Mouse (Mus musculus) right cerebral cortex, postnatal 25 days (tissue): ENCODE measurements at regions not wholly inside any gene's neighbourhood (a gene's known extent, or its start where the extent isn't known, plus 50 kb on each side); places are given as distances from the start of the nearest gene placed in this dataset.

Experiments used
- DNase-seq: peaks from one replicate; pipeline ENCODE4 v3.0.0; 2022

DNA sequence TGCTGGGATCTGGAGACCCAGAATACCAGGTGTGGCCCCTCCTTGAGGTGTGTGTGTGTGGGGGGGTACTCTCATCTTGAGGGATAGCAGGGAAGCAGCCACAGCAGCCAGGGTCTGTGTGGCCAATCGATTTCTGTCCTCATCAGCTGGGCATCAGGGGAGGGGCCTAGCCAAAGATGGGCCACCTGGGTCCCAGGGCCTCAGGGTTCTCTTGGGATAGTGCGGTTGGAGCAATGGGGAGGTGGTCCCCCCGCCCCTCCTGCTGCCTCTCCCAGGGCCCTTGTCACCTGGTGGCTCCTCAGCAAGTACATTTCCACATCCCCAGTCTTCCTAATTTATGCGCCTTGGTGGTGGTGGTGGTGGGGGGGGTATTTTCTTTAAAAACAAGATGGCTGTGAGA lies 55.4 kb downstream of the Uncx start:
- no peak for DNase-seq

DNA sequence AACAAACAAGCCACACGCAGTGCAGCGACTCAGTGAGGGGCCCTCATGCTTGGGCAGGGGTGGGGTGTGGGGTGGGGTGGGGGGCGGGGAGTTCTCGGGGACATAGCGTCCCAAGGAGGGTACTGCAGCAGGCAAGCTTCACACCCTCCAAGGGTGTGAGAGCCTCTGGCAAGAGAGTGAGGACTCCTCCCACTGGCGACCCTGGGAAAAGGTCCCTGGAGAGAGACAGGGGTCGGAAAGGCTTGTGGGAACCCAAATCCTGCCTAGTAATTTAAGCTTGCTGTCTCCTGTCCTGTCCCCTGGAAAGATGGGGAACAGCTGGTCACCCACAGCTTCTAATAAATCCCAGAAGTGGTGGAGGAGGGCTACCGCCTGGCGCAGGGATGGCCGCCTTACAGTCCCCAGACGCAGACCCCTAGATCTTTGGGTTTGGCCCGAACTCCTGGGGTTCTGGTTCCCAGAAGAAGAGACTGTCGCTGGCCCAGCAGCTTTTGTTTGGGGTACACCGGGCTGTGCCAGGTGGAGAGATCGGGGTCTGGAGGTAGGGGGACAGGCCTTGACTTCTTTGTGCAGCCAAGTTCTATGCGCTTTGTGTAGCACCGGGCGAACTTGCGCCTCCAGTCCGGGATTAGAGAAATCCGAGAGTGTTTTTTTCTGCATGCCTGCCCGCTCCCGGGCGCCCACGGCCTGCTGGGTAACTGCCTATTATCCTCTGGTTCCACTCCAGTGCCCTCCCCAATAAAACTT lies 56.1 kb downstream of the Uncx start:
- DNase-seq = no peak

DNA sequence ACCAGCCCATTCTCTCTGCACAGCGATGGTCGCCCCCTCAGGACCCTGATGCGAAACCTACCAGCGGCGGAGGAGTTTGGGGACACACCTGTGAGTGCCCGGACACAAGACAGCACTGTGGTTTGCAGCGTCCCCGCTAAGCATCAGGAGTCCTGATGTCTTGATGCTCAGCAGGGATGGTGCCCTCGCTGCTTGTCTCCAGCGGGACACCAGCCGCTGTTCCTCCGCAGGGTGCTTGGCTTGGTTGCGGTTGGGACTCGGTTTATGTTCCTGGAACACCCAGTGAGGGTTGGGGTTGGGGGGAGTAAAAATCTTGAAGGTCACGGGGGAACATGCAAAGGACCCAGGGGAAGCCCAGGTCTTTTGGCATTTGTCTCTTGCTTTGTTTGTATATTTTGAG lies 56.9 kb downstream of the Uncx start:
- no peak for DNase-seq

DNA sequence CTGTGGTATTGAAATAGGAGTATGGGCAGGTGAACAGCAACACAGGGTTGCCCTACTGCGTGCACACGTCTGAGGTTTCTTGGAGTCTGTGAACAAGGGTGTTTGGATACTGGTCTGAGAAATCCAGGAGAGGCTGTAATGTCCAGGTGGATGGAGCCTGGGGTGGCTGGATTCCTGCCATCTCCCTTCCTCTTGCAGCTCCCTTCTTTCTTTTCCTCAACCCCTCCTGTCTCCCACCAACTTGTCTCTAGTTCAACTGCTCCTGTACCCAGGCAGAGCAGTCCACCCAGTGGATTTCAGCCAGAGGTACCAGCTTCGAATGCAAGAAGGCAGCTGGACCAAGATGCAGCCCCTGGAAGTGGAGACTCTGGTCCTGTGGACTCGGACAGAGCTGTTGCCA lies 59.6 kb downstream of the Uncx start:
- DNase-seq = no peak

DNA sequence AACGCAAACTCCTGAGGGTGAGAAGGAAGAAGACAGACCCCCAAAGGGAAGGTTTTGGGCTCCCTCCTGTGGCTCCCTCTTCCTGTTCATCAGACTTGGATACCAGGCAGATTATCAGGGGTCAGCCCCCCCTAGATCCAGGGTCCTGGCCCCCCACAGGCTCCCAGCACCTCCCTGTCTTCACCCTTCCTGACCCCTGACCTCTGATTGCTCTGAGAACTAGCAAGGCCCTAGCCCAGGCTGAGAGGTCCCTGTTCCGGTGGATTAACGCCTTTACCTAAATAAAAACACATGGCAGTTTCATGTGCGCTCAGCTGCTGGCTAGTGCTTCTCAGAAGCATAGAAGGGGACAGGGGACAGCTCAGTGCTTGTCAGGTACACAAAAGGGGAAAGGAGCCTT lies 60.2 kb downstream of the Uncx start:
- DNase-seq = no peak

DNA sequence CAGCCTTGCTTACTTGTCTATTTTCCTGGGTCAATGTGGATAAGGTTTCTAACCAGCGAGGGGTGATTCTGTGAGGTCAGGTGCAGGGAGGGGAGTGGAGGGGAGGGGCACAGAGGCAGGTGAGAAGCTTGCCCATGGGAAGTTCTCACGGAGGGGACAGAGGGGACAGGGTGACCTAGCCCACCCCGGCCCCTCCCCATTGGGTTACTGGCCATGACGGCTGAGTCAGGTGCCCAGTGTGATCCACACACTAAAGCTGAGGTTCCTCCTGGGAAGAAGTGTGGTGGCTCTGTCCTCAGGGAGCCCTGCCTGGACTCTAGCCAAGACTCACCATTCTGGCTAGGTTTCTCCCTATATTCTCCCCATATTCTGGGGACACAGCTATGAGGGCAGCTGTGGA lies 61.0 kb downstream of the Uncx start:
- DNase-seq = no peak

DNA sequence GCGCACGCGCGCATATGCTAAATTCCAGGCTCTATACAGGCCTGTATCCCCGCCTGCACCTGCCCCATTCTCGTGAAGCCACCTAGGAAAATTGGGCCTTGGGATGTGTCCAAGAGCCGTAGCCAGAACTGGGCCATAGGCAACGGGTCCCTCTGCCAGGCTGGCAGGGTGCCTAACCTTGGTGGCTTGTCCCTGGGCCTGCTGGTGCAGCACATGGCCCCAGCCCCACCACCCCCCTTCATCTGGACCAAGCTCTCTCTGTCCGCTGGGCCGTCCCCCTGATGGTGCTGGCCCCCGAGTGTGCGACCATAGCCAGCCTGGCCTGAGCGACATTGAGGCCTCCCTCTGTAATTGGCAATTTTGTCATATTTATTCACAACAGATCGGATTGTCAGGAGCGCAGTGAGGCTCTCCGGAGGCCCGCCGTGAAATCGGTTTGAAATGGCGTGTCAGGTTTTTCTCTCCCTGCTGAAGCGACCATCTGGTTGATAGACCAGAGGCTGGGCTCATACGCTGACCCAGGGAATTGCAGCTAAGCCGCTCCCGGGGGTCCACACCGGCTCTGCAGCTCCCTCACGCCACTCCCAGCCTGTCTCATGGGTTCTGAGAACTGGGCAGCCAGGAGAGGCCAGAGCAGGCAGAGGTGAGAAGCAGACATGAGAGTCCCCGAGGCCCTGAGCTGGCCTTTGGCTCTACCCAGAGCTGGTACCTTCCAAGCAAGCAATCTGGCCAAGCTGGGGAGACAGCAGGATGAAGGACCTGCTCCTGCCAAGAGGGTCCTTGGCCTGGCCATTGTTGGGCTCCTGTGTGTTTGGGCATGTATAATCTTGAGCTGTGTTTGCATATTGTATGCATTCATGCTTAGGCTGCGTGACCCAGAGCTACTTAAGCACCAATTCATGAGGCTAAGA lies 67.6 kb downstream of the Uncx start:
- no peak for DNase-seq

DNA sequence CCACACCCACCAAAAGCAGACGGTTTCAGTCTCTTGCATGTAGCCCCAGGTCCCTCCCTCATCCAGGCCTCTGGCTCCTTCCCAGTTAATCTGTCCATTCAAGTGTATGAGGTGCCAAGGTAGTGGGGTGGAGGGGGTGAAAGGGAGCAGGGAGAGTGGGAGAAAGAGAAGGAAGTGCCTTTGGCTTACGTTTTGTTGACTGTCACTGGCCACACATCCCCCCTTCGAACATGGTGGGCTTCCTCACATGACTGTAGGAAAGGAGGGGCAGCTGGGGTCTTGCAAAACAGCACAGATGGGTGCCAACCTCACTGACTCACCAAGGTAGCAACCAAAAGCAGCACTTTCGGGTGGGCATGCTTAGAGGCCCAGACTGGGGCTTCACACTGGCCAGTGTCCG lies 68.9 kb downstream of the Uncx start:
- no peak for DNase-seq

DNA sequence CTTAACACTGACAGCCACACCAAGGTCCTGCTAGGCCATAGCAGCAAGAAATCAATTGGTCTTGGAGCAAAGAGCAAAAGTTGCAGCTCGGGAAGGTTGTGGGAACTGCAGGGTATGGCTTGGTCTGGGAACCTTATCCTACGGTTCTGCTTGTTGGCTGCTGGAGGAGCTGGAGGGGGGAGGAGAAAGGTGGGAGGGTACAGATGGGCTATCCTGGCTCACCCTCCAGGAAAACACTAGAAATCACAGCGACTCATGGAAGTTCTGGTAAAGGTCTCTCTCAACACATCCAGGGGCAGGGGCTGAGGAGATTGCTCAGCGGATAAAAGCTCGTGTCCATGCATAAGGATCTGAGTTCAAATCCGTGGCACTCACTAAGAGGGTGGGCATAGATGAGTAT lies 69.4 kb downstream of the Uncx start:
- no peak for DNase-seq

DNA sequence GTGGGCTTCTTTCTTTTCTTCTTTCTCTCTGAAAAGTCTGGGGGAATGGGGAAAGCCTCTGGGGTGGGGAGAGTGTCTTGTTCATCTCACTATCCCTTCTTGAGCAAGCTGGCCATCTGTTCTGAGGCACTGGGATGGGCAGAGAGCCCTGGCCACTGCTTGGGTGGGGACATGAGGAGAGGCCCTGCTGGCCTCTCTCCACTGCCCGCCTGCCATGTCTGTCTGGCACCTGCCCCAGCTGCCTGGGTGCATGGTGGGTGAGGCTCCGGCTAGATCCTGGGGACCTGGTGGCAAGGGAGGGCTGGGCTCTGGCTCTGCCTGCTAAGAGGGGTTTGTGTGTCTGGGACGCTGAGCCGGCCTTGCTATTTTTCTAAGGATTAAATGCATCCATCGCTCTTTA lies 70.3 kb downstream of the Uncx start:
- no peak for DNase-seq

DNA sequence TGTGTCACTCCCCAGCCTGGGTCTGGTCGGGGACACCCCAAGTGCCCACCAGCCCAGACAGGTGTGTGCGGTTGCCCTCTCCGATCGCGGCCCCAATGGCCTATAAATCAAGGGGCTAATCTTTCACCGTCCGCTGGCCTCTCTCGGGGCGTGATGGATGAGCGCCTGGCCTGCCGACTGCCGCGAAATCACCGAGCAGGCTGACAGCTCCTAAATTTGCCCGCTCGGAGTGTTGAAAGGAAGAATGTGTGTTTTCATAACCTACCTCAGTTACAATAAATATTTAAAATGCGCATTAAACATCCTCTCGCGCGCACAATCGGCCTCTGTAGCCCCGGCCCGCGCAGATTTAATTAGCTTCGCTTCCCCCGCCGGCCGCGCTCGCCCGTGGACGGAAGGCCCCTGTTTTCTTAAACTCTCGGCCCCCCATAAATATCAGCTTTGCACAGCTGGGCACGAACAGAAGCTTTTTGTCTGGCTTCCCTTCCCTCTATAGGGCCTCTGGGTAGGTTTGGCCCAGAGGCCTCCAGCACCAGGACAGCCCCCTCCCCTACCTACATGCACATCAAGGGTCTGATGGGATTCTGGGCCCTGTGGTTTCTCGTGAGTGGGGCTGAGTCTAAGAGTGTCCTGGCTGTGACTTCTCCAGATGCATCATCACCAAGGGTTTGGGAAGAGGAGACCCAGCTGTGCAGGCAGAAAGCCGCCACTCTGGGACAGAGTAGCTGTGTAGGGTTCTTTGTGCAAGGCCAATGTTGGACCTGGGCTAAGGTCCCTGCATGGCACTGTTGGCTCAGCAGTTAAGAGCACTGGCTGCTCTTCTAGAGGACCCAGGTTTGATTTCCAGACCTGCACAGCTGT lies 76.2 kb downstream of the Uncx start:
- DNase-seq = no peak

DNA sequence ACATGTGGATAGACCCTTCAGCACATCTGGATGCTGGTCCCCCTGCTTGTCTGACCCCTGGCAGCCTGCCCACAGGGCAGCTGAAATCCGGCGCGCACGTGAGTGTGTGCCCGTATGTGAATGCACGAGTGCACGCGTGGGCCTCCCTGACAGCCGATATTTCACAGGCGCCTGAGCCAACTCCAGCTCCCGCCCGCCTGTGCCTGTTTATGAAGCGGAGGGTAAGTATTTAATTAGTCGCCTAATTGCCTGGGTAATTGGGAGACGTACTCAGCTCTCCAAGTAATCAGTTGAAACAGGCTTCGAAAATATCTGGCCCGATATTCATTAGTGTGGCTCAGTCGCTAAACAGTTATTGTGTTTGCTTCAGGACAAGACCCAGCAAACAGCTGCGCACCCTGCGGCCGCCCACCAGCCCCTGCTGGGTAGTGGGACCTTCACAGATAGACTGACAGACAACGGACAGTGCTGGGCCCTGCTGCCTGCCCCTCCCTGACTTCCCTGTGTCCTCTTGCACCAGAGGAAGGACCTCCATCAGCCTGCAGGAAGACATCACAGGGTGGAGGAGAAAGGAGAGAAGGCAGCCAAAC lies 82.7 kb downstream of the Uncx start:
- DNase-seq = peak; percentile 8

DNA sequence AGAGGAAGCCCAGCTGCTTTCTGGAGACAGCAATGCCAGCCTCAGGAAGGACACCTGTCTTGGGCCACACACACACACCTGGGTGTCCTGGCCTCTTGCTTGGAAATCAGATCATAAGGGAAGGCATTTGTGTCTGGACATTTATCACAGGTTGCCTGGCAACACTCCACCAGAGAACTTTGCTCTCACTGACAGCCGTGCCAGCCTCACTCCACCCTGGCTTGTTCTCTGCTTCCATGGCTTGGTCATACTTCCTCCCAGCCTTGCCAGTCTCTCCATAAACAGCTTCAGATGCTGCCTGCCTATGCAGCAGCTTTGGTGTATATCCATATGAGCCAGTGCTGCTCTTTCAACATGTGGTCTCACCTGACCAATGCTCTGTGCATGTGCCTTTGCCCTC lies 84.3 kb downstream of the Uncx start:
- DNase-seq = no peak

DNA sequence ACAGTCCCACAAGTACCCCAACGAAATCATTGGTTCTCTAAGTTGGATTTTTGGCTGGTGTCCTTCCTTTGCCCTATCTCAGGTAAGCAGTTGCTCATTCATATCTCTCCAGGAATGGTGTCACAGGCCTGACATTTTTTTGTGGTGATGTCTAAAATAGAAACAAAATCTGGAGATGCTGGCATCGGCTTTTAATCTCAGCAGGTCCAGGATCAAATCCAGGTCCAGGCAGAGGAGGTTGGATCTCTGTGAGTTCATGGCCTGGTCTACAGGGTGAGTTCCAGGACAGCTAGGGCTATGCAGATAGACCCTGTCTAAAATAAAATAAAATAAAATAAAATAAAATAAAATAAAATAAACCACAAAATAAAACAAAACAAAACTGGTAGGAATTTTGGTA lies 93.7 kb downstream of the Uncx start:
- DNase-seq = no peak

DNA sequence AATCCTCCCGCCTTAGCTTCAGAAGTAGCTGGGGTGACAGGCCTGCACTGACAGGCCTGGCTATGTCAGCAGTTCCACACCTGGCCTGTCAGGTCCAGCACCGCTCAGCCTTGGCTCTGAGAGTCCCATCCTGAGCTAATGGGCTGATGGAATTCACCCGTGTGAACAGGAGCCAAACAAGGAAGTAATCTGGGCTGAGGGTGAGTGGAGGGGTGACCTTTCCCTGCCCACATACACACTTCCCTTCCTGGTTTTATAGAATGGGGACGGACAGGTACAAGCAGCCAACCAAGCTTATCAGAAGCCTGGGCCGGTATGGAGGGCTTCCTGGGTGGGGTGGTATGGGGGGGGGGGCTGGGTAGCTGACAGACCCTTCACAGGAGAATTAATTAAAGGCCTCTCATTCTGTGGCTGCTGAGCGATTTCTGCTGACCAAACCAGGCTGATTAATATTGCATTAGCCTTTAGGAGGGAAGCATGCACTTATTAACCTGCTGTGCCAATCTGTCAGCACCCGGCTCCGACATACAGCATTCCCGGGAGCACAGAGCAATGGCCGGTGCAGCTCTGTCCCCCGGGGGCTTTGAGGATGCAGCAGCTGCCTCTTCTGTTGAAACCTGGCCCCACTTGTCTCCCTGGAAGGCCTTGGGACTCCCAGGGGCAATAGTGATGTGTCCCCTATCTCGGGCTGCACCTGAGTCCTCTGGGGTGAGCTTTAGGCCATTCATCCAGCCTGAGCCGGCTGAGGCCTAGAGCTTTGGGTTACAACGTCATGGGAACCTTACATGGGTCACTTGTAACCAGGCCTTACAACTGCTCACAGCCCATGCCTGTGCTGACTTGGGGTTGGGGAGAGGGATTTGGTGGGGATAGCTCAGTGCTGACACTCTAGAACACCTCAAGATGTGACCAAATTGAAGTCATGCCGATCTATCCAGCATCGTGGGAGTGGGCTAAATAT lies 95.2 kb downstream of the Micall2 start:
- no peak for DNase-seq

DNA sequence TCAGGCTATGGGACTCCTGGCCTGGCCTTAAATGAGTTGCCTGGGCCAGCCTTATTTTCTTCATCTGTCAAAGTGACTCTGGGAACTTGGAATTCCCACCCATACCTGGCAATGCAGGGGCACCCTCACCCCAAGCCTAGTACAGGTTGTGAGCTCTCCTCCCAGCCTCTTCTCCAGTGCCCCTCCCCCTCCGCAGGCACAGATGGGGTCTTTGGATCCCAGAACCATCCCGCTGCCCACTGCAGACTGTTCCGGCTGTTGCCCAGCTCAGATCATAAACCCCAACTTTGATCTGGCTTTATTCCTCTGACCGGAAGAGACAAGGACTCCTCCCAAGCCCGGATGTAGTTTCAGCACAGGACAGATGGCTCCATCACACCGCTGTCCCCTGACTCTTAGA lies 91.3 kb downstream of the Micall2 start:
- DNase-seq = no peak

DNA sequence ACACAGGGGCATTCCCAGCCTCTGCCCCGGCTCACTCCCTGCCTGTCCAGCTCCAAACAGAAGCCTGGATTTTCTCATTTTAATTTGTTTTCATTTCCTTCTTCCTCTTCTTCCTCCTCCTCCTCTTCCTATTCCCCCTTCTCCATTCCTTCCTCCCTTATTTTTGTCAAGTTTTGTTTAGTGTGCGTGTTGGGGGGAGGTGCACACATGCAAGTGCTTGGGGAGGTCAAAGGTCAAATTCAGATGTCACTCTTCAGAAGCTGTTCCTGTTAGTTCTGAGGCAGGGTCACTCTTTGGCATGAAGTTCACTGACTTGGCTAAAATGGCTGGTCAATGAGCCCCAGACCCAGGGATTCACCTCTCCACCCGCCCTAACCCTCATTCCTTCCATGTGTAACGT lies 85.1 kb downstream of the Micall2 start:
- no peak for DNase-seq
